Mouse (Mus musculus) E14TG2a.4 (cell line): ENCODE results near the gene Zfhx2.

Experiments
- CTCF ChIP-seq: conservative IDR thresholded peaks from 2 replicates; pipeline ENCODE4 v1.5.1; 2014; ENCODE audit warnings: low read length
- NANOG ChIP-seq: IDR thresholded peaks from 2 replicates; pipeline ENCODE4 v1.6.1; 2014; ENCODE audit warnings: borderline replicate concordance, low read length, mixed read lengths
- POU5F1 ChIP-seq: IDR thresholded peaks from 2 replicates; pipeline ENCODE4 v1.6.1; 2014; ENCODE audit warnings: low read length, borderline replicate concordance

GRCm38 (mm10) chr14:55062626-55063025, 29.5 kb downstream of the Zfhx2 start:
- TF ChIP-seq CTCF (no peak), NANOG (no peak), POU5F1 (no peak)
